Mouse (Mus musculus) bone marrow macrophage, adult 2 months (primary cell): ENCODE measurements at regions not wholly inside any gene's neighbourhood (a gene's known extent, or its start where the extent isn't known, plus 50 kb on each side); places are given as distances from the start of the nearest gene placed in this dataset.

ENCODE experiments used
- CTCF ChIP-seq: IDR thresholded peaks from 2 replicates; pipeline ENCODE4 v1.5.1; 2012; ENCODE audit warnings: low read depth, mild to moderate bottlenecking, low read length, moderate library complexity
- POLR2A ChIP-seq: IDR thresholded peaks from 2 replicates; pipeline ENCODE4 v1.6.1; 2012; ENCODE audit warnings: mild to moderate bottlenecking, low read depth, low read length, borderline replicate concordance

GRCm38 (mm10) chr17:54158753-54159152 lies 140.1 kb downstream of the Slc5a7 start:
- TF ChIP-seq CTCF, result no peak
- no peak for TF ChIP-seq POLR2A
